Mouse (Mus musculus) spleen, adult 2 months (tissue): ENCODE measurements around the gene Gm5901. TPM values are rescaled to one million over a fixed set of nuclear protein-coding genes. Genes with fewer than 3 reads are reported as not detected.

Experiments used
- DNase-seq, 2 experiments: peaks; one replicate each; pipeline versions ENCODE4 v3.0.0 to v3.0.0-alpha.2; 2012 to 2021; ENCODE audit warnings: low spot score in 2 of 2, low read depth in 1 of 2
- H3K27ac ChIP-seq: fragments of 200-500 bp; 2 replicates; pipeline ENCODE4 v1.5.1; 2012; ENCODE audit warnings: low read length, inconsistent platforms; ENCODE audit not compliant: insufficient read depth
- H3K27me3 ChIP-seq: fragments of 200-500 bp; 2 replicates; pipeline ENCODE4 v1.6.1; 2012; ENCODE audit warnings: mild to moderate bottlenecking, moderate library complexity, low read length, inconsistent platforms; ENCODE audit not compliant: control insufficient read depth, insufficient read depth
- H3K36me3 ChIP-seq: fragments of 200-500 bp; 2 replicates; pipeline ENCODE4 v1.6.1; 2012; ENCODE audit warnings: mild to moderate bottlenecking, low read length, inconsistent platforms; ENCODE audit not compliant: control insufficient read depth, insufficient read depth
- H3K4me1 ChIP-seq: fragments of 200-500 bp; 2 replicates; pipeline ENCODE4 v1.6.1; 2011; ENCODE audit warnings: inconsistent platforms; ENCODE audit not compliant: control insufficient read depth, insufficient read depth, insufficient read length
- H3K4me3 ChIP-seq: fragments of 200-500 bp; 2 replicates; pipeline ENCODE4 v1.5.1; 2011; ENCODE audit warnings: mild to moderate bottlenecking, inconsistent platforms; ENCODE audit not compliant: insufficient read depth, insufficient read length; ENCODE audit errors: extremely low read depth
- CTCF ChIP-seq: fragments of 200-500 bp; IDR thresholded peaks from 2 replicates; pipeline ENCODE4 v1.5.1; 2011; ENCODE audit warnings: mild to moderate bottlenecking, inconsistent platforms; ENCODE audit not compliant: insufficient read depth, insufficient read length, insufficient replicate concordance; ENCODE audit errors: extremely low read depth
- POLR2A ChIP-seq: fragments of 200-500 bp; IDR thresholded peaks from 2 replicates; pipeline ENCODE4 v1.6.1; 2011; ENCODE audit warnings: low read depth, low read length, inconsistent platforms
- WGBS: fragments of 180-500 bp; shearing (Covaris S2); methylation state at CpG from one replicate; pipeline ENCODE4 v1.1.7; 2018; 5-methylcytosine and 5-hydroxymethylcytosine counted together
- polyA plus RNA-seq: library from polyadenylated mRNA; depleted of rRNA; stranded (reverse); fragments of >200 nt; gene quantifications from 2 replicates; pipeline ENCODE4 v1.2.3, GENCODE M21; 2012; rRNA removed

Gene Gm5901
- polyA plus RNA-seq, 1 experiment: not detected

DNA sequence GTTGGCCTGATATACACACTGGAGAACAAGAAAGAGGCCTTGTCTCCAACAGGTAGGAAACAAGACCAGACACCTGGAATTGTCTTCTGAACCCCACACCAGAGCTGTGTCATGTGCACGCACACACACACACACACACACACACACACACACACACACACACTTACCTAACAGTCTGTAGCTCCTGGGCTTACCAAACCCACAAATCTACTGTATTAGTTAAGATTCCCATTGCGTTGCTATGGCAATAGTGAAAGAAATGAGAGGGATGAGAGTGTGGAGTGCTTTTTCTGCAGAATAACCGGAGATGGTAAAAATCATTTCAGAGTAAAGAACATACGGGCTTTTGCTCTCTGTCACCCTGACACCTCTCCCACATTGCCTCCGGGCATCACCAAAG, 43.3 kb downstream of the Gm5901 start:
- no peak overlapping the region for H3K4me3 ChIP-seq
- no peak for TF ChIP-seq POLR2A
- no peak for TF ChIP-seq CTCF
- no peaks in the 10 kb centered on the region for H3K4me1 ChIP-seq
- H3K27me3 ChIP-seq: no peaks in the 10 kb centered on the region
- 88% methylated on average over 5 of the region's 5 CpGs for WGBS
- no peaks in the 10 kb centered on the region for H3K36me3 ChIP-seq
- H3K27ac ChIP-seq: no peak overlapping the region
- DNase-seq: no peak

DNA sequence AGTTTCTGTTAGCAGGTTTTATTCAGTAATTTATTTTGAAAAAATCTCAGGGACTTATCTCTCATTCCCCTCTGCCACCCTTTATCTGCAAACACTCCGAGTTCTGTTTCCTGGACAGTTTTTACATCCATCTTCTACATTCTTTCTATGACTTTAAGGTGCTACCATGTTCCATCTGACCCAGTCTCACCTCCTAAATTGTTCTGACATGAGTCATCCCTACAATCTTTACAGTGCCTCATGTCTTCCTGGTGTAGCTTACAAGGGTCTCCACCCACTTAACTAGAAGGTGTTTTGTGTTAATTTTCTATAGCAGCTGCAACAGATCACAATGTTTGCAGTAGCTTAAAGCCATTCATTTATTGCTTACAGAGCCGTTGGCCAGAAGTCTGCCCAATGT, 46.1 kb downstream of the Gm5901 start:
- H3K27ac ChIP-seq: no peak overlapping the region
- H3K4me1 ChIP-seq: no peaks in the 10 kb centered on the region
- TF ChIP-seq POLR2A: no peak
- no peak for TF ChIP-seq CTCF

DNA sequence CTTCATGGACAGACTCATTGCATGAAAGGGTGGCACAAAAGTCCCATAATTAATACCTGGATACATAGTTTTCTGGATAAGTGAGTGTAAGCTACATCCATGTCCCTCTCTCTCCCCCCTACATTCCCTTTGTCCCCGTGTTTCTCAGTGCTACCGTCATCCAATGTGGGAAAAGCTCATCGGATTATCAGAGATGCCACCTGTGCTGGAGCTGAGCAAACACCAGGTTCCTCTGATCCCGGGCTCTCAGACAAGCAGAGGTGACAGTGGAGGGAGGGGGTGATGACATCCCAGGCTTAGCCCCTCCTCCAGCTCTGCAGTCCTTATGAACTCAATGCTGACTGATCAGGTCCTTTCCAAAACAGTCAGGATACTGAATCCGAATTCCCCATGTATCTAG, 49.5 kb downstream of the Gm5901 start:
- TF ChIP-seq POLR2A (no peak), CTCF (no peak)
- Histone ChIP-seq H3K4me1 (no peaks in the 10 kb centered on the region), H3K4me3 (no peak overlapping the region), H3K36me3 (no peaks in the 10 kb centered on the region), H3K27me3 (peaks cover 6% of the 10 kb centered on the region; the same call in 1 of the 2 replicates), H3K27ac (no peak overlapping the region)
- no peak for DNase-seq
- 35% methylated on average over 5 of the region's 5 CpGs for WGBS

More for the DNA sequence above, 46.1 kb downstream of the Gm5901 start:
- H3K36me3 ChIP-seq: no peaks in the 10 kb centered on the region
- no peak for DNase-seq
- WGBS: 56% methylated on average over 2 of the region's 2 CpGs
- no peak overlapping the region for H3K4me3 ChIP-seq
- H3K27me3 ChIP-seq: peaks cover 3% of the 10 kb centered on the region; the same call in 1 of the 2 replicates

DNA sequence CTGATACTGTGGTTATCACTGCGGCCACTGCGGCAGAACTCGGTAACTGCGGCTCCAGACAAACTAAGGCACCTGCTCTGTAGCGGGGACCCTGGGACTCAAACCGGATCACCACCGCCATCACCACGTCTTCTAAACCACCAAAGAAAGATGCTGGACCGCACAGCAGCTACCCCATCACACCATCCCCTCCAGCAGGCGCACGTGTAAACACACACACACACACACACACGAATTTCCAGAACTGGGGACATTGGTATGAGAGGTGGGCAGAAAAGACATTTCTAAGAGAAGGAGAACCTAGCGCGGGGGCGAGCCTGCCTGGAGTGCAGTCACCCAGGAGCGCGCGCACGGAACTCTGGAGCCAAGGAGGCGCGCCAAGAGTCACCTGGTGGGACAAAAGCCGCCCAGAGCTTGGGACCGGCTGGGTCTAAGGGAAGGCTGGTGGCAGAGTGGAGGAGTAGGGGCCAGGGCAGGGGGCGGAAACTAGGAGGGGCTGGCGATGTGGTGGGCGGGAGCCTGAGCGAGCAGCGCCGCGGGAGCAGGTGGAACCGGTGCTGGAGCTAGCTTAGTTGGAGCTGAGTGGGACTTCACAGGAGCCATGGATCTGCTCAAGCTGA, 50.7 kb downstream of the Gm5901 start, which contains the start of gene Cckbr:
Gene Cckbr (plus strand): TSS at position 308 of the 620 bp plus-strand sequence.
- H3K27me3 ChIP-seq: peaks cover 6% of the 10 kb centered on the region; the same call in 1 of the 2 replicates
- WGBS: 3% methylated on average over 31 of the region's 31 CpGs
- no peak for TF ChIP-seq POLR2A
- no peak for TF ChIP-seq CTCF
- DNase-seq: no peak
- H3K4me3 ChIP-seq: no peak within 1 kb of the TSS
- no peak within 1 kb of the TSS for H3K27ac ChIP-seq
- H3K4me1 ChIP-seq: no peaks in the 10 kb centered on the region
- no peaks in the 10 kb centered on the region for H3K36me3 ChIP-seq

DNA sequence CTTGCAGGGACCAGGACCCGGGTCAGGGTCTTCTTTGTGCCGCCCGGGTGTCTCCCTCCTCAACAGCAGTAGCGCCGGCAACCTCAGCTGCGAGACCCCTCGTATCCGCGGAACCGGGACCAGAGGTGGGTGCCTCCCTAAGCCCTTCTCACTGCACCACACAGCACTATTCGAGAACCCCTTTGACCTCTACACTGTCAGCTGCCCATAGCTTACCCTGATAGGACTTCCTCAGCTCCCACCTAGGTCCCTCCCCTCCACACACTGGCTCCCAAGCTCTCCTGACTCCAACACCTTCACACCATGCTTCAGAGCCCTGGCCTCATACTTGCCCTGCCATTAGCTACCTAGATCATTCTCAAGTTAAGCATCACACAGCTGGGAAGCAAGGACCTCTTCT, 51.2 kb downstream of the Gm5901 start:
- no peak overlapping the region for H3K27ac ChIP-seq
- H3K27me3 ChIP-seq: peaks cover 6% of the 10 kb centered on the region; the same call in 1 of the 2 replicates
- TF ChIP-seq POLR2A (no peak), CTCF (no peak)
- H3K4me1 ChIP-seq: no peaks in the 10 kb centered on the region
- H3K36me3 ChIP-seq: no peaks in the 10 kb centered on the region
- H3K4me3 ChIP-seq: no peak overlapping the region
- no peak for DNase-seq
- 7% methylated on average over 11 of the region's 11 CpGs for WGBS

Other genes starting within 250 kb of the Gm5901 start
- not detected in 2 replicates for gene Olfr683, start 228.0 kb upstream of the Gm5901 start, polyA plus RNA-seq
- gene Olfr684, start 211.4 kb upstream of the Gm5901 start, polyA plus RNA-seq: not detected in 2 replicates
- gene Olfr685, start 189.0 kb upstream of the Gm5901 start, polyA plus RNA-seq: not detected in 2 replicates
- not detected in 2 replicates for gene Olfr686, start 167.6 kb upstream of the Gm5901 start, polyA plus RNA-seq
- gene Olfr688, start 86.9 kb upstream of the Gm5901 start, polyA plus RNA-seq: not detected in 2 replicates
- gene Olfr689, start 63.9 kb upstream of the Gm5901 start, polyA plus RNA-seq: not detected in 2 replicates
- not detected in 2 replicates for gene Olfr690, start 40.9 kb upstream of the Gm5901 start, polyA plus RNA-seq
- gene Olfr691, start 32.8 kb upstream of the Gm5901 start, polyA plus RNA-seq: not detected in 2 replicates
- not detected in 2 replicates for gene Olfr692, start 6.8 kb upstream of the Gm5901 start, polyA plus RNA-seq
- gene Fam160a2, start 25.0 kb downstream of the Gm5901 start, polyA plus RNA-seq: 36.2 and 38.6 TPM in 2 replicates
- gene Cnga4, start 29.5 kb downstream of the Gm5901 start, polyA plus RNA-seq: not detected in 2 replicates
- 0.11 TPM in 1 of 2 replicates, not detected in the other for gene Cckbr, start 50.7 kb downstream of the Gm5901 start, polyA plus RNA-seq
- 35.1 and 53.9 TPM in 2 replicates for gene Cavin3, start 107.3 kb downstream of the Gm5901 start, polyA plus RNA-seq
- 20.3 and 23.9 TPM in 2 replicates for gene Smpd1, start 179.3 kb downstream of the Gm5901 start, polyA plus RNA-seq
- gene Apbb1, start 206.6 kb downstream of the Gm5901 start, polyA plus RNA-seq: 9.9 and 12.7 TPM in 2 replicates
- gene Hpx, start 225.1 kb downstream of the Gm5901 start, polyA plus RNA-seq: 0.37 and 0.61 TPM in 2 replicates